Mouse (Mus musculus): ENCODE results near the gene Ube2i. TPM values are rescaled to one million over a fixed set of nuclear protein-coding genes. Genes with fewer than 3 reads are reported as not detected.
"Not testable (repeated sequence)": the region's sequence is repeated elsewhere in the genome, so short reads cannot be mapped to it uniquely, and the experiment has no call there.

Ube2i gene
- total and polyA plus RNA-seq, 3 experiments = 69.7 to 90.3 (median 88.3) TPM

DNA sequence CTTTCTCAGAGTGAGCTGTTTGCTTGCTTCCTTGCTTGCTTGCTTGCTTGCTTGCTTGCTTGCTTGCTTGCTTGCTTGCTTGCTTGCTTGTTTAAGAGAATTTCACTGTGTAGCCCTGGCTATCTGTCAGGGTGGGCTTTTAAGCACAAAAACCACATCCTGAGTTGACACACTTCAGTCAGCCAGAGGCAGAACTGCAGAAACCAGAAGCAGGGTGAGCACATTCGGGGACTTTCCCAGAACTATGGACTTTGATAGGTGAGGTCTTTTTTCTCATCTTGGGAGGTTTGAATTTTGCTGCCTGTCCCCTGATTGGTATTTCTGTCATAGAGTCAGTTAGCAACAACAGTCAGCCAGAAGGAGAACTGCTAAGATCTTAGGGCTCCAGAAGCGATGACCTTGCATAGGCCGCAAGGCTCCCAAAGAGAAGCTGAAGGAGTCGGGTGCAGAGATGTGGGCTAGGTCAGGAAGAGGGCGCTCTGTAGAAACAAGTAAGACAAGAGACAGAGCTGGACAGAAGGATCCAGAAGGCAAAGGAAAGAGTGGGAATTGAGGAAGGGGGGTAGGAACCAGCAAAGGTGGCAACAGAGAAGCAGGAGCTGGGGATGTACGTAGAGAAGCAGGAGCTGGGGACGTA is 49.7 kb downstream of the Ube2i start:
- Histone ChIP-seq H3K27me3 (ENCODE audit: control insufficient read depth, insufficient read depth, low read length) (no peaks in the 10 kb centered on the region), H3K36me3 (ENCODE audit: control insufficient read depth, insufficient read depth, low read length) (no peaks in the 10 kb centered on the region), H3K27ac (no peak overlapping the region), H3K9ac (ENCODE audit: low read depth, low read length) (no peak overlapping the region), H3K4me3 (no peak overlapping the region), H3K4me1 (ENCODE audit: control insufficient read depth, insufficient read depth, low read length) (0 out of 2 replicates have a peak, but pooled peaks cover 4% of the 10 kb centered on the region), H3K79me2 (replicated peaks; ENCODE audit: control insufficient read depth, insufficient read depth, low read length) (no peaks in the 10 kb centered on the region)
- TF ChIP-seq EP300 (IDR thresholded peaks at IDR 0.05; ENCODE audit: insufficient read depth, low read depth, low read length) = no peak
- TF ChIP-seq CTCF (IDR thresholded peaks at IDR 0.05) = no peak
- no peak for TF ChIP-seq POLR2A (IDR thresholded peaks at IDR 0.05; ENCODE audit: insufficient read depth, low read depth, low read length)
- intact Hi-C loops (cut with DNase I) = no loop called here
- 84% methylated on average over 7 of the region's 7 CpGs for WGBS
- no peak for DNase-seq

GRCm38 (mm10) chr17:25222951-25223601 is 51.3 kb downstream of the Ube2i start:
- Histone ChIP-seq H3K27ac (no peak overlapping the region), H3K36me3 (ENCODE audit: control insufficient read depth, insufficient read depth, low read length) (no peaks in the 10 kb centered on the region), H3K79me2 (replicated peaks; ENCODE audit: control insufficient read depth, insufficient read depth, low read length) (no peaks in the 10 kb centered on the region), H3K4me3 (no peak overlapping the region), H3K4me1 (ENCODE audit: control insufficient read depth, insufficient read depth, low read length) (0 out of 2 replicates have a peak, but pooled peaks cover 4% of the 10 kb centered on the region), H3K27me3 (ENCODE audit: control insufficient read depth, insufficient read depth, low read length) (no peaks in the 10 kb centered on the region), H3K9ac (ENCODE audit: low read depth, low read length) (no peak overlapping the region)
- no peak for DNase-seq
- WGBS = 75% methylated on average over 6 of the region's 6 CpGs
- TF ChIP-seq EP300 (IDR thresholded peaks at IDR 0.05; ENCODE audit: insufficient read depth, low read depth, low read length) (no peak), POLR2A (IDR thresholded peaks at IDR 0.05; ENCODE audit: insufficient read depth, low read depth, low read length) (no peak), CTCF (IDR thresholded peaks at IDR 0.05) (no peak)
- intact Hi-C loops (cut with DNase I) = no loop called here

- 44% methylated on average over 11 of the region's 28 CpGs for WGBS
- intact Hi-C loops (cut with DNase I); H3K4me3 ChIP-seq; H3K27me3 ChIP-seq (ENCODE audit: control insufficient read depth, insufficient read depth, low read length); H3K79me2 ChIP-seq (replicated peaks; ENCODE audit: control insufficient read depth, insufficient read depth, low read length); H3K36me3 ChIP-seq (ENCODE audit: control insufficient read depth, insufficient read depth, low read length); H3K9ac ChIP-seq (ENCODE audit: low read depth, low read length); H3K27ac ChIP-seq; DNase-seq; H3K4me1 ChIP-seq (ENCODE audit: control insufficient read depth, insufficient read depth, low read length): not testable (repeated sequence)
These were observed 51.9 kb downstream of the Ube2i start for GRCm38 (mm10) chr17:25222504-25222940.

DNA sequence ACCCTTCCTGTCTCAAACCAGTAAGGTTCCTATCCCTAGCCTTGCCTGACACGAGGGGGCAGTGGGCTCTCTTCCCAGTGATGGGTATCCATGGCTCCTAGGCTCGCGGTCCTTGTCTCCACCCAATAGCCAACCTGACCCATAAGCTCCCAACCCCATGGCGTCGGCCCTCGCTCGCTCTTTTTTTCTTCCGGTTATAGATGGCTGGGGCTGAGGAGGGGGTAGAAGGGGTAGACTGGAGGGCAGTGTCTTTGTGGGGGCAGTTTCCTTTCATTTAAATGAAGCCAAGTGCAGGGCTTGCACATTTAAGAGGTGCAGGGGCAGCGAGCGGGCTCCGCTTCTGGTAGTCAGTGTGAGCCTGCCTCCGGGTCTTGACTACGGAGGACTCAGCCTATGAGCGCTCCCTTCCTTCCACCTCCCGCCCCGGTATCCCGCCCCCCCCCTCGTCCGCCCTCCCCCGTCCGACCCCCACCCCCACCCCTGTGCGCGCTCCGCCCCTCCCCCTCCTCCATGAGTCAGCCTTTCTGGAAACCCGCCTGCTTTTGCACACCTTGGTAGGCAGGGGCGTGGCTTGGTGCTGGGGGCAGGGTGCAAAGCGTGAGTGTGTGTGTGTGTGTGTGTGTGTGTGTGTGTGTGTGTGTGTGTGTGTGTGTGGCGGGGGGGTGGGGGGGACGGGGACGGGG is 52.5 kb downstream of the Ube2i start:
- Histone ChIP-seq H3K27ac (no peak overlapping the region), H3K4me3 (peak overlapping the region; percentile 26; the same call in 1 of the 2 replicates), H3K4me1 (ENCODE audit: control insufficient read depth, insufficient read depth, low read length) (0 out of 2 replicates have a peak, but pooled peaks cover 4% of the 10 kb centered on the region), H3K36me3 (ENCODE audit: control insufficient read depth, insufficient read depth, low read length) (no peaks in the 10 kb centered on the region), H3K79me2 (replicated peaks; ENCODE audit: control insufficient read depth, insufficient read depth, low read length) (no peaks in the 10 kb centered on the region; the same call in 1 of the 2 replicates), H3K27me3 (ENCODE audit: control insufficient read depth, insufficient read depth, low read length) (no peaks in the 10 kb centered on the region), H3K9ac (ENCODE audit: low read depth, low read length) (peak overlapping the region; percentile 28)
- WGBS = 13% methylated on average over 18 of the region's 30 CpGs
- DNase-seq = peak in 1 of 2 experiments; percentile 41
- intact Hi-C loops (cut with DNase I) = no loop called here
- TF ChIP-seq CTCF (IDR thresholded peaks at IDR 0.05) (no peak), POLR2A (IDR thresholded peaks at IDR 0.05; ENCODE audit: insufficient read depth, low read depth, low read length) (no peak), EP300 (IDR thresholded peaks at IDR 0.05; ENCODE audit: insufficient read depth, low read depth, low read length) (no peak)

GRCm38 (mm10) chr17:25220746-25221145 is 53.7 kb downstream of the Ube2i start:
- WGBS = 57% methylated on average over 1 of the region's 1 CpGs
- no peak overlapping the region for H3K9ac ChIP-seq (ENCODE audit: low read depth, low read length)
- H3K79me2 ChIP-seq (replicated peaks; ENCODE audit: control insufficient read depth, insufficient read depth, low read length) = no peaks in the 10 kb centered on the region; the same call in 1 of the 2 replicates
- no peaks in the 10 kb centered on the region for H3K36me3 ChIP-seq (ENCODE audit: control insufficient read depth, insufficient read depth, low read length)
- H3K27me3 ChIP-seq (ENCODE audit: control insufficient read depth, insufficient read depth, low read length) = no peaks in the 10 kb centered on the region
- no peak for DNase-seq
- intact Hi-C loops (cut with DNase I) = no loop called here
- H3K4me3 ChIP-seq = no peak overlapping the region
- 0 out of 2 replicates have a peak, but pooled peaks cover 4% of the 10 kb centered on the region for H3K4me1 ChIP-seq (ENCODE audit: control insufficient read depth, insufficient read depth, low read length)
- TF ChIP-seq CTCF (IDR thresholded peaks at IDR 0.05) (no peak), POLR2A (IDR thresholded peaks at IDR 0.05; ENCODE audit: insufficient read depth, low read depth, low read length) (no peak), EP300 (IDR thresholded peaks at IDR 0.05; ENCODE audit: insufficient read depth, low read depth, low read length) (no peak)
- no peak overlapping the region for H3K27ac ChIP-seq
